Mouse (Mus musculus): ENCODE results near the gene Rgl3. TPM values are rescaled to one million over a fixed set of nuclear protein-coding genes. Genes with fewer than 3 reads are reported as not detected.

Gene Rgl3
- polyA plus RNA-seq, 1 experiment from 2014 or later: 0.14 TPM

DNA sequence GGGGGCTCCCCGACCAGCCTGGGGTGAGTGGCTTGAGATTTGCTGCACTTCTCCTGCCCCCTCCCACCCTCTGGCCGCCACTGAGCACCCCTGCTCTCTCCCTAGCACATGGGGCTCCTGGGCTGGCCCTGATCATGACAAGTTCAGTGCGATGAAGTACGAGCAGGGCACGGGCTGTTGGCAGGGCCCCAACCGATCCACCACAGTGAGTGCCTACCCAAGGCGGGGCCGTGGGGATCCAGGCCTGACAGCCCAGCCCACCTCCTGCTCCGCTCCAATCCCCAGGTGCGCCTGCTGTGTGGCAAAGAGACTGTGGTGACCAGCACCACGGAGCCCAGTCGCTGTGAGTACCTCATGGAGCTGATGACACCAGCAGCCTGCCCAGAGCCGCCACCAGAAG is 23.5 kb upstream of the Rgl3 start:
- no peak overlapping the region for H3K9ac ChIP-seq (ENCODE audit: low read depth, low read length)
- H3K4me3 ChIP-seq (ENCODE audit: low read depth, low read length): no peak overlapping the region
- no peaks in the 10 kb centered on the region for H3K9me3 ChIP-seq (replicated peaks; ENCODE audit: control insufficient read depth, low read length)
- no peaks in the 10 kb centered on the region for H3K27me3 ChIP-seq (ENCODE audit: control insufficient read depth, insufficient read depth, low read depth, low read length)
- ATAC-seq (ENCODE audit: low read depth): no peak
- H3K27ac ChIP-seq (ENCODE audit: low read length): no peak overlapping the region
- 85% methylated on average over 13 of the region's 13 CpGs for WGBS (ENCODE audit: insufficient replicate concordance)
- H3K36me3 ChIP-seq (ENCODE audit: control insufficient read depth, insufficient read depth): peaks cover 34% of the 10 kb centered on the region
- no peaks in the 10 kb centered on the region for H3K4me1 ChIP-seq (ENCODE audit: control insufficient read depth, low read depth, low read length)
- no peak overlapping the region for H3K4me2 ChIP-seq (ENCODE audit: low read depth, low read length)

DNA sequence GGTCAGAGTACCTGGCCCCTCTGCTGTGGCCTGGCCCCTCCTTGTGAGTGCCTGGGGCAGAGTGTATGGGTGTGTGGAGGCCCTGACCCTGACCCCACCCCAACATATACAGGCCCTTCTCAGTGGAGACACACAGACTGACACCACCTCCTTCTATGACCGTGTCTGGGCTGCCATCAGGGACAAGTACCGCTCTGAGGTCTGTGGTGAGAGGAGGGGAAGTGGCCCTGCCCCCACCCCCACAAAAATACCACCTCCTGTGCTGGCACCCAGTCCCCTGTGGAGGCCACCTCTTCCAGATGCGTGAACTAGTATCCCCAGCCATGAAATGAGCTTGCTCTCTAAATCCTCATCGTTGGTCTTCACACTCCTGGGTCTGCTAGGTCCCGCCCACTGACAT is 21.8 kb upstream of the Rgl3 start:
- WGBS (ENCODE audit: insufficient replicate concordance): 48% methylated on average over 5 of the region's 5 CpGs

DNA sequence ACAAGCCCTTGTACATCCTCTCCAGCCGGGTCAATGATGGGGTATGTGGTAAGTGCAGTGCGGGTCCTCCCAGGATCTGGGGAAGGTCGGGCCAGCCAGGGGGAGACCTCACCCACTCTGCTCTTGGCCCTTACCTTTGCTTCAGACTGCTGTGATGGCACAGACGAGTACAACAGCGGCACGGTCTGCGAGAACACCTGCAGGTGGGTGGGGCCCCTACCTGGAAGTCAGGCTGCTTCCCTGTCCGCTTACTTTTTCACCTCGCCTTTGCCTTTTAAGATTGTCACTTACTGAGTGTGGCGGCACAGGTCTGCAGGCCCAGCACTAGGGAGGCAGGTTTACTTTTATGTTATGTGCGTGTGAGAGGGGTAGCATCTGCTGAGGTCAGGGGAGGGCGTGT is 15.3 kb upstream of the Rgl3 start:
- peaks cover 15% of the 10 kb centered on the region for H3K4me1 ChIP-seq (ENCODE audit: control insufficient read depth, low read depth, low read length)
- H3K36me3 ChIP-seq (ENCODE audit: control insufficient read depth, insufficient read depth): peaks cover 18% of the 10 kb centered on the region
- H3K9ac ChIP-seq (ENCODE audit: low read depth, low read length): no peak overlapping the region
- H3K9me3 ChIP-seq (replicated peaks; ENCODE audit: control insufficient read depth, low read length): no peaks in the 10 kb centered on the region
- no peak overlapping the region for H3K27ac ChIP-seq (ENCODE audit: low read length)
- no peak overlapping the region for H3K4me3 ChIP-seq (ENCODE audit: low read depth, low read length)
- H3K4me2 ChIP-seq (ENCODE audit: low read depth, low read length): no peak overlapping the region
- 85% methylated on average over 12 of the region's 12 CpGs for WGBS (ENCODE audit: insufficient replicate concordance)
- no peak for ATAC-seq (ENCODE audit: low read depth)
- H3K27me3 ChIP-seq (ENCODE audit: control insufficient read depth, insufficient read depth, low read depth, low read length): no peaks in the 10 kb centered on the region

More for the DNA sequence above, 21.8 kb upstream of the Rgl3 start:
- Histone ChIP-seq H3K36me3 (ENCODE audit: control insufficient read depth, insufficient read depth) (peaks cover 42% of the 10 kb centered on the region), H3K4me1 (ENCODE audit: control insufficient read depth, low read depth, low read length) (no peaks in the 10 kb centered on the region), H3K9me3 (replicated peaks; ENCODE audit: control insufficient read depth, low read length) (no peaks in the 10 kb centered on the region), H3K4me2 (ENCODE audit: low read depth, low read length) (no peak overlapping the region), H3K4me3 (ENCODE audit: low read depth, low read length) (no peak overlapping the region), H3K27me3 (ENCODE audit: control insufficient read depth, insufficient read depth, low read depth, low read length) (no peaks in the 10 kb centered on the region), H3K27ac (ENCODE audit: low read length) (no peak overlapping the region), H3K9ac (ENCODE audit: low read depth, low read length) (no peak overlapping the region)
- ATAC-seq (ENCODE audit: low read depth): 0 out of 2 replicates have a peak, but pooled peaks have one; percentile 27

GRCm38 (mm10) chr9:22003163-22003554 is 13.9 kb upstream of the Rgl3 start:
- WGBS (ENCODE audit: insufficient replicate concordance): under 1% methylated on average over 18 of the region's 18 CpGs
- Histone ChIP-seq H3K27me3 (ENCODE audit: control insufficient read depth, insufficient read depth, low read depth, low read length) (no peaks in the 10 kb centered on the region), H3K9ac (ENCODE audit: low read depth, low read length) (peak overlapping the region; percentile 61), H3K4me3 (ENCODE audit: low read depth, low read length) (peak overlapping the region; percentile 76), H3K4me1 (ENCODE audit: control insufficient read depth, low read depth, low read length) (peaks cover 15% of the 10 kb centered on the region), H3K27ac (ENCODE audit: low read length) (peak overlapping the region; percentile 67), H3K4me2 (ENCODE audit: low read depth, low read length) (peak overlapping the region; percentile 90), H3K36me3 (ENCODE audit: control insufficient read depth, insufficient read depth) (peaks cover 9% of the 10 kb centered on the region), H3K9me3 (replicated peaks; ENCODE audit: control insufficient read depth, low read length) (no peaks in the 10 kb centered on the region)
- peak; percentile 7; the same call in 1 of the 2 replicates for ATAC-seq (ENCODE audit: low read depth)

- Histone ChIP-seq H3K9me3 (replicated peaks; ENCODE audit: control insufficient read depth, low read length) (no peaks in the 10 kb centered on the region), H3K9ac (ENCODE audit: low read depth, low read length) (peak within 1 kb of the TSS; percentile 61), H3K27ac (ENCODE audit: low read length) (peak within 1 kb of the TSS; percentile 67), H3K36me3 (ENCODE audit: control insufficient read depth, insufficient read depth) (peaks cover 5% of the 10 kb centered on the region), H3K4me1 (ENCODE audit: control insufficient read depth, low read depth, low read length) (peaks cover 15% of the 10 kb centered on the region), H3K27me3 (ENCODE audit: control insufficient read depth, insufficient read depth, low read depth, low read length) (no peaks in the 10 kb centered on the region), H3K4me2 (ENCODE audit: low read depth, low read length) (peak within 1 kb of the TSS; percentile 90), H3K4me3 (ENCODE audit: low read depth, low read length) (peak within 1 kb of the TSS; percentile 76)
- WGBS (ENCODE audit: insufficient replicate concordance): 6% methylated on average over 57 of the region's 57 CpGs
- peak; percentile 98 for ATAC-seq (ENCODE audit: low read depth)
Measured at GRCm38 (mm10) chr9:22002194-22003162, 13.2 kb upstream of the Rgl3 start, which contains the start of the genes Ccdc151 and Prkcsh. TSS of gene Ccdc151 (minus strand) at chr9:22002634. TSS of gene Prkcsh (plus strand) at chr9:22002806.

DNA sequence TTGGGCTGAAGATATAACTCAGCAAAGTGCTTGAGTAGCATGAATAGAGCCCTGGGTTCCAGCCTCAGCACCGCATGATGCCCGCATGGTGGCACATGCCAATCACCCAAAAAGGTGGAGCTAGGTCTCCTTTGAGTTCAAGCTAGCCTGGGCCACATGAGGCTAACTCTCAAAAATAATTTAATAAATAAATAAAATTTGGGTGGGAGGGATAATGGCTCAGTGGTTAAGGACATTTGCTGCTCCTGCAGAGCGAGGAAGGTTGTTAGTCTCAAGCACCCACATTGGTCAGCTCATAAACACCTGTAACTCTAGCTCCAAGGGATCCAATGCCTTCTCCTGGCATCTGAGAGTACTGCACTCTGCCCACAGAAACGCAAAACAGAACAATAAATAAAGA is 12.4 kb upstream of the Rgl3 start:
- Histone ChIP-seq H3K27me3 (ENCODE audit: control insufficient read depth, insufficient read depth, low read depth, low read length) (no peaks in the 10 kb centered on the region), H3K4me1 (ENCODE audit: control insufficient read depth, low read depth, low read length) (peaks cover 15% of the 10 kb centered on the region), H3K9ac (ENCODE audit: low read depth, low read length) (no peak overlapping the region), H3K4me2 (ENCODE audit: low read depth, low read length) (no peak overlapping the region), H3K27ac (ENCODE audit: low read length) (no peak overlapping the region), H3K36me3 (ENCODE audit: control insufficient read depth, insufficient read depth) (peaks cover 1% of the 10 kb centered on the region), H3K9me3 (replicated peaks; ENCODE audit: control insufficient read depth, low read length) (no peaks in the 10 kb centered on the region), H3K4me3 (ENCODE audit: low read depth, low read length) (no peak overlapping the region)
- 78% methylated on average over 4 of the region's 4 CpGs for WGBS (ENCODE audit: insufficient replicate concordance)
- ATAC-seq (ENCODE audit: low read depth): no peak

DNA sequence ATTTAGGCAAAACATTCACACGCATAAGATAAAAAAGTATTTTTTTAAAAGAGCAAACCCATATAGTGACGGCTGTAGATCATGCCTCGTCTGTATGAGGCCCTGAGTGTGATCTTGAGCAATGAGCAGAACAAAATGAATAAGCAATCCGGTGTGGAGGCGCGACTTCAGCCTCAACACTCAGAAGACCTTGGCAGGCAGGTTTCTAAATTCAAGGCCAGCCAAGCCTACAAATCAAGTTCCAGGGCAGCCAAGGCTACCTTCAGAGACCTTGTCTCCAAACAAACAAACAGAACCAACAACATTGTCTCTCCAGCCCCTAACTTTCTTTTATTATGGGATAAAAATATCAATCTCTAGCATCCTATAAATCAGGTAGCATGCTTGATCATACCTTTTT is 11.1 kb upstream of the Rgl3 start:
- no peak overlapping the region for H3K4me3 ChIP-seq (ENCODE audit: low read depth, low read length)
- no peak overlapping the region for H3K4me2 ChIP-seq (ENCODE audit: low read depth, low read length)
- no peaks in the 10 kb centered on the region; the same call in 1 of the 2 replicates for H3K36me3 ChIP-seq (ENCODE audit: control insufficient read depth, insufficient read depth)
- no peak overlapping the region for H3K27ac ChIP-seq (ENCODE audit: low read length)
- H3K4me1 ChIP-seq (ENCODE audit: control insufficient read depth, low read depth, low read length): peaks cover 15% of the 10 kb centered on the region
- WGBS (ENCODE audit: insufficient replicate concordance): 70% methylated on average over 6 of the region's 6 CpGs
- H3K9me3 ChIP-seq (replicated peaks; ENCODE audit: control insufficient read depth, low read length): no peaks in the 10 kb centered on the region
- H3K9ac ChIP-seq (ENCODE audit: low read depth, low read length): no peak overlapping the region
- H3K27me3 ChIP-seq (ENCODE audit: control insufficient read depth, insufficient read depth, low read depth, low read length): no peaks in the 10 kb centered on the region
- ATAC-seq (ENCODE audit: low read depth): no peak

DNA sequence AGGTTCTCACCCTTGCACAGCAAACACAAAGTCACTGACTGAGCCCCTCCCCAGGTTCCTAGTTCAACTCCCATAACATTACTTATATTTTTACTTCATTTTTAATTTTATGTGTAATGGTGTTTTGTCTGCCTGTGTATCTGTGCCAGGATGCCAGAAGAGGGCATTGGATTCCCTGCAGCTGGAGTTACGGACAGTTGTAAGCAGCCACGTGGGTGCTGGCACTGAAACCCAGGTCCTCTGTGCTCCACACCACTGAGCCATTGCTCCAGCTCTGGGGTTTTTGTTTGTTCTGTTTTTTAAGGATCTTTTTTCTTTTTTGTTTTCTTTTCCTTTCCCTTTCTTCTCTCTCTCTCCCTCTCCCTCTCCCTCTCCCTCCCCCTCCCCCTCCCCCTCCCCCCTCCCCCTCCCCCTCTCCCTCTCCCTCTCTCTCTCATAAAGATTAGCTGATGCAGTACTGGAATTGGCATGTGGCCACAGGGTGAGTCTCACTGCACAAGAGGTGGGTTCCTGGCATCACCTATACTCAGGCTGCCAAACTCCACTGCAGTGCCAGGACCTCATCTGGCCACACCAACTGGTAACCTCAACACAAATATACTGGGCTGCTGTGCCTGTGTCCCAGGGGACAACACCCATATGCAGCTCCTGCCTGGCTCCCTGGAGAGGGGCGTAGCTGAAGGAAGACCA is 7.1 kb upstream of the Rgl3 start:
- no peaks in the 10 kb centered on the region; the same call in 1 of the 2 replicates for H3K4me1 ChIP-seq (ENCODE audit: control insufficient read depth, low read depth, low read length)
- no peak overlapping the region for H3K4me3 ChIP-seq (ENCODE audit: low read depth, low read length)
- no peak overlapping the region for H3K9ac ChIP-seq (ENCODE audit: low read depth, low read length)
- H3K27me3 ChIP-seq (ENCODE audit: control insufficient read depth, insufficient read depth, low read depth, low read length): peaks cover 16% of the 10 kb centered on the region
- no peak for ATAC-seq (ENCODE audit: low read depth)
- no peak overlapping the region for H3K4me2 ChIP-seq (ENCODE audit: low read depth, low read length)
- WGBS (ENCODE audit: insufficient replicate concordance): 68% methylated on average over 3 of the region's 3 CpGs
- no peaks in the 10 kb centered on the region for H3K9me3 ChIP-seq (replicated peaks; ENCODE audit: control insufficient read depth, low read length)
- no peak overlapping the region for H3K27ac ChIP-seq (ENCODE audit: low read length)
- no peaks in the 10 kb centered on the region for H3K36me3 ChIP-seq (ENCODE audit: control insufficient read depth, insufficient read depth)
